Mouse (Mus musculus): ENCODE data around the gene Gm3424. TPM values are rescaled to one million over a fixed set of nuclear protein-coding genes. Genes with fewer than 3 reads are reported as not detected.

Gene Gm3424
- not detected for polyA plus RNA-seq (2017; shearing (Covaris generic))

GRCm38 (mm10) chr14:5830229-5830628 lies at the start of gene Gm3424:
Gm3424 (minus strand) TSS chr14:5830329.

GRCm38 (mm10) chr14:5807882-5808281 lies 22.2 kb downstream of the Gm3424 start, which contains the start of gene Gm3383:
Gm3383 (minus strand) TSS chr14:5807982.

Other genes starting within 250 kb of the Gm3424 start
- gene Gm8265, start 197.3 kb downstream of the Gm3424 start, polyA plus RNA-seq (2017; shearing (Covaris generic)): not detected
- not detected for gene Gm9603, start 142.9 kb downstream of the Gm3424 start, polyA plus RNA-seq (2017; shearing (Covaris generic))
- gene Gm3373, start 88.8 kb downstream of the Gm3424 start, polyA plus RNA-seq (2017; shearing (Covaris generic)): 1 to 10 TPM in 1 of 2 experiments, under 1 TPM in 1; 0.42 to 1.9 TPM
- 1 to 10 TPM; 1.3 to 1.7 TPM for gene Gm3383, start 22.3 kb downstream of the Gm3424 start, polyA plus RNA-seq (2017; shearing (Covaris generic))
- gene Gm8237, start 50.1 kb upstream of the Gm3424 start, polyA plus RNA-seq (2017; shearing (Covaris generic)): under 1 TPM; 0.12 to 0.53 TPM
- gene Gm3248, start 131.4 kb upstream of the Gm3424 start, polyA plus RNA-seq (2017; shearing (Covaris generic)): under 1 TPM; 0.56 to 0.69 TPM
- gene Gm3453, start 148.8 kb upstream of the Gm3424 start, polyA plus RNA-seq (2017; shearing (Covaris generic)): under 1 TPM in 1 of 2 experiments, not detected in 1; 0.33 TPM
- not detected for gene Gm6337, start 227.9 kb upstream of the Gm3424 start, polyA plus RNA-seq (2017; shearing (Covaris generic))

All from activated CD4-positive, CD25-positive, alpha-beta regulatory T cell (primary cell).